In genomic region chr8:95979223-95979622, GRCm38 (mm10) we compare ENCODE assay signal across 12 mouse cellular contexts.
A peak's percentile ranks its signal among the peaks of the same experiment; 100 is the strongest.
DNase-seq lines count a peak whose midpoint lies in the region; ATAC-seq and TF ChIP-seq lines count a peak whose summit lies in the region.
"Had no signal": no experiment of that assay in that cellular context is flagged by ENCODE, and none has a peak within 500 bp of the region (broad histone marks: within the 10 kb centered on the region; RNA-seq: fewer than 3 reads in every experiment).

No protein-coding gene starts in this region.

- H3K79me2 ChIP-seq in heart, adult 2 months (replicated peaks; ENCODE audit: control insufficient read depth, insufficient read depth, low read length) = no peaks in the 10 kb centered on the region

- no peak for TF ChIP-seq POLR2A in heart, adult 2 months (IDR thresholded peaks at IDR 0.05; ENCODE audit: insufficient read depth, low read depth, low read length)

- no peak overlapping the region for H3K4me2 ChIP-seq in lung, postnatal 0 days (replicated peaks; ENCODE audit: low read depth, low read length)
- H3K4me2 ChIP-seq: embryonic facial prominence, embryonic 12.5 days had no signal

- no peak for ATAC-seq in lung, postnatal 0 days
- ATAC-seq: activated CD4-positive, CD25-positive, alpha-beta regulatory T cell, adult 4 months had no signal

- H3K4me1 ChIP-seq in heart, embryonic 10.5 days = no peaks in the 10 kb centered on the region
- no peaks in the 10 kb centered on the region for H3K4me1 ChIP-seq in heart, adult 2 months (ENCODE audit: control insufficient read depth, insufficient read depth, low read length)
- H3K4me1 ChIP-seq in lung, postnatal 0 days (ENCODE audit: insufficient read depth, low read depth, low read length) = no peaks in the 10 kb centered on the region

- H3K27me3 ChIP-seq in heart, embryonic 10.5 days (ENCODE audit: insufficient read depth, poor library complexity, severe bottlenecking) = no peaks in the 10 kb centered on the region
- H3K27me3 ChIP-seq in heart, adult 2 months (ENCODE audit: control insufficient read depth, insufficient read depth, low read length) = no peaks in the 10 kb centered on the region
- no peaks in the 10 kb centered on the region for H3K27me3 ChIP-seq in lung, postnatal 0 days (replicated peaks; ENCODE audit: insufficient read depth, low read length)
- H3K27me3 ChIP-seq: embryonic facial prominence, embryonic 12.5 days had no signal

- intact Hi-C loops in heart, adult 2 months (cut with DNase I) = loop anchor here (10.0 kb wide), 1 partner anchor 336 kb away; no protein-coding TSS in a partner anchor

- no peak for TF ChIP-seq CTCF in heart, adult 2 months (IDR thresholded peaks at IDR 0.05)
- TF ChIP-seq CTCF in lung, postnatal 0 days (IDR thresholded peaks at IDR 0.05) = no peak

- H3K4me3 ChIP-seq in heart, embryonic 10.5 days = no peak overlapping the region
- no peak overlapping the region for H3K4me3 ChIP-seq in heart, adult 2 months
- no peak overlapping the region for H3K4me3 ChIP-seq in lung, postnatal 0 days (ENCODE audit: low read depth, low read length)
- H3K4me3 ChIP-seq: embryonic facial prominence, embryonic 12.5 days had no signal

- no peak overlapping the region for H3K9ac ChIP-seq in heart, adult 2 months (ENCODE audit: low read depth, low read length)
- H3K9ac ChIP-seq in lung, postnatal 0 days (replicated peaks; ENCODE audit: low read depth) = no peak overlapping the region
- H3K9ac ChIP-seq: embryonic facial prominence, embryonic 12.5 days had no signal

- no peak overlapping the region for H3K27ac ChIP-seq in heart, embryonic 10.5 days
- H3K27ac ChIP-seq in heart, adult 2 months = no peak overlapping the region
- H3K27ac ChIP-seq in lung, postnatal 0 days (ENCODE audit: low read length) = no peak overlapping the region
- H3K27ac ChIP-seq: embryonic facial prominence, embryonic 12.5 days had no signal

- H3K9me3 ChIP-seq in heart, embryonic 10.5 days = no peaks in the 10 kb centered on the region
- no peaks in the 10 kb centered on the region for H3K9me3 ChIP-seq in lung, postnatal 0 days (ENCODE audit: low read length)
- H3K9me3 ChIP-seq: embryonic facial prominence, embryonic 12.5 days had no signal

- DNase-seq in heart, embryonic 10.5 days (ENCODE audit: low spot score) = peak; percentile 66
- DNase-seq in heart, adult 2 months = no peak
- peak; percentile 8 for DNase-seq in lung, postnatal 10 days
- no peak for DNase-seq in lung, postnatal 0 days (ENCODE audit: low spot score)
- peak; percentile 37 for DNase-seq in R1 (ENCODE audit: low read depth, low spot score)
- peak; percentile 58 for DNase-seq in mesoderm, embryonic 11.5 days (ENCODE audit: low read depth, low spot score)
- DNase-seq in left cerebral cortex, adult 9 months (ENCODE audit: low spot score in 2 of 2) = no peak
- DNase-seq in left cerebral cortex, adult 18-20 months (ENCODE audit: low spot score in 2 of 2) = no peak
- DNase-seq: heart, postnatal 36 days; lung, adult 2 months had no signal

- 48% methylated on average over 6 of the region's 6 CpGs for WGBS in heart, embryonic 10.5 days
- WGBS in heart, adult 2 months = 50% methylated on average over 6 of the region's 6 CpGs
- 46% methylated on average over 6 of the region's 6 CpGs for WGBS in lung, postnatal 0 days

- H3K36me3 ChIP-seq in heart, embryonic 10.5 days = no peaks in the 10 kb centered on the region
- H3K36me3 ChIP-seq in heart, adult 2 months (ENCODE audit: control insufficient read depth, insufficient read depth, low read length) = no peaks in the 10 kb centered on the region
- no peaks in the 10 kb centered on the region for H3K36me3 ChIP-seq in lung, postnatal 0 days (ENCODE audit: insufficient read depth, low read length)
- H3K36me3 ChIP-seq: embryonic facial prominence, embryonic 12.5 days had no signal

- no peak for TF ChIP-seq EP300 in heart, adult 2 months (IDR thresholded peaks at IDR 0.05; ENCODE audit: insufficient read depth, low read depth, low read length)
- no peak for TF ChIP-seq EP300 in lung, postnatal 0 days (IDR thresholded peaks at IDR 0.05)

Comparison
In these comparisons a context has a peak if more than half of its experiments do, and no peak if none do; other contexts are left out.
1. DNase-seq: peak in heart, embryonic 10.5 days (single experiment), lung, postnatal 10 days (single experiment), R1 (single experiment) and mesoderm, embryonic 11.5 days (single experiment); none in heart, adult 2 months (0 of 2), lung, postnatal 0 days (single experiment), left cerebral cortex, adult 9 months (0 of 2) and left cerebral cortex, adult 18-20 months (0 of 2).